ENCODE assay signal across 16 mouse cellular contexts in the genomic region with DNA sequence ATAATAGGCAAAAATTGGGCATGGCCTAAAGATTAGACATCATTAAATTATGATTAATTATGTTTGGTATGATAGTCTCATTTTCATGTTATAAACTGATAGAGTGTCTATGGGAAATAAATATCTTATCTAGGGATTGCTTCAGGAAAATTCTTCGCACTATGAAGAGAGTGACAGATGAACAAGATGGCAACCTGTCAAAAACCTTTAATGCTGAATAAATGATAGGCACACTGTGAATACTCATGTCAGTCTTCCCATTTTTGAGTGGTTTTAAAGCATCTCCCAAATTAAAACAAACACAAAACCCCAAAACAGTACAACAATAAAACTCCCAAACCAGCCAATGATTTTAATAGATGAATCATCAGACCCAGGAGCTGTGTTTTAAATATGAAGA.
"Had no signal": no experiment of that assay in that cellular context is flagged by ENCODE, and none has a peak within 500 bp of the region (broad histone marks: within the 10 kb centered on the region; RNA-seq: fewer than 3 reads in every experiment).

No protein-coding gene starts in this region.

- H3K4me3 ChIP-seq: neural tube, embryonic 13.5 days; neural tube, embryonic 15.5 days; stomach, embryonic 15.5 days had no signal

- H3K27me3 ChIP-seq: neural tube, embryonic 13.5 days; neural tube, embryonic 15.5 days; stomach, embryonic 15.5 days had no signal

- H3K9ac ChIP-seq: neural tube, embryonic 13.5 days; neural tube, embryonic 15.5 days; stomach, embryonic 15.5 days had no signal

- DNase-seq: retina, postnatal 1 day; right cerebral cortex, adult 18-20 months; right cerebral cortex, postnatal 14 days; right cerebral cortex, postnatal 25 days; right cerebral cortex, postnatal 4 days; spleen, adult 18-20 months; thymus, adult 18-20 months; thymus, adult 2 months; thymus, postnatal 14 days; thymus, postnatal 25 days; thymus, postnatal 36 days; thymus, postnatal 4 days had no signal

- H3K4me2 ChIP-seq: neural tube, embryonic 13.5 days; neural tube, embryonic 15.5 days; stomach, embryonic 15.5 days had no signal

- H3K4me1 ChIP-seq: neural tube, embryonic 13.5 days; neural tube, embryonic 15.5 days; stomach, embryonic 15.5 days had no signal

- H3K9me3 ChIP-seq: neural tube, embryonic 13.5 days; neural tube, embryonic 15.5 days; stomach, embryonic 15.5 days had no signal

- H3K36me3 ChIP-seq: neural tube, embryonic 13.5 days; neural tube, embryonic 15.5 days; stomach, embryonic 15.5 days had no signal

- H3K27ac ChIP-seq: neural tube, embryonic 13.5 days; neural tube, embryonic 15.5 days; stomach, embryonic 15.5 days; stomach, postnatal 0 days had no signal
